Mouse (Mus musculus): ENCODE data around the gene Lyrm4. TPM values are rescaled to one million over a fixed set of nuclear protein-coding genes. Genes with fewer than 3 reads are reported as not detected.

Lyrm4 gene
- polyA plus RNA-seq, 1 experiment from 2014 or later, result 46.4 TPM

- WGBS, result 88% methylated on average over 2 of the region's 2 CpGs
- Histone ChIP-seq H3K4me2 (ENCODE audit: low read depth, low read length) (no peak overlapping the region), H3K36me3 (ENCODE audit: control insufficient read depth, insufficient read depth, low read length) (no peaks in the 10 kb centered on the region), H3K27ac (ENCODE audit: low read depth, low read length) (no peak overlapping the region), H3K27me3 (ENCODE audit: control insufficient read depth, insufficient read depth, low read length) (no peaks in the 10 kb centered on the region), H3K4me1 (ENCODE audit: control insufficient read depth, insufficient read depth, low read length) (no peaks in the 10 kb centered on the region), H3K4me3 (ENCODE audit: low read depth, low read length) (no peak overlapping the region), H3K9ac (replicated peaks; ENCODE audit: low read depth, low read length) (no peak overlapping the region), H3K9me3 (ENCODE audit: control insufficient read depth, low read length) (no peaks in the 10 kb centered on the region)
- no peak for ATAC-seq (ENCODE audit: low read depth)
Measured at GRCm38 (mm10) chr13:35937991-35938390, 179.3 kb downstream of the Lyrm4 start.

Other genes with a start within 250 kb of the Lyrm4 start
- gene Rpp40, start 211.2 kb downstream of the Lyrm4 start, polyA plus RNA-seq (2014; fragmentation: Nextera tagmentation; extraction: Ambion mirVana), result 6.7 and 7.6 TPM in 2 replicates
- gene Ppp1r3g, start 158.7 kb downstream of the Lyrm4 start, polyA plus RNA-seq (2014; fragmentation: Nextera tagmentation; extraction: Ambion mirVana), result 0.10 and 0.43 TPM in 2 replicates
- 26.7 and 27.2 TPM in 2 replicates for gene Fars2, start 114 bp downstream of the Lyrm4 start, polyA plus RNA-seq (2014; fragmentation: Nextera tagmentation; extraction: Ambion mirVana)

Measured in neural tube, embryonic 14.5 days (tissue).